Mouse (Mus musculus) liver, embryonic 14.5 days (tissue): ENCODE measurements around the gene Scamp4. TPM values are rescaled to one million over a fixed set of nuclear protein-coding genes. Genes with fewer than 3 reads are reported as not detected.

Experiments
- ATAC-seq: fragments of 200-750 bp; cut with Nextera tagmentation; 2 replicates; pipeline ENCODE4 v1.8.0; 2017; ENCODE audit warnings: moderate number of reproducible peaks, mild to moderate bottlenecking, moderate library complexity; ENCODE audit not compliant: insufficient read depth
- DNase-seq, 3 experiments: peaks; one replicate each; pipeline ENCODE4 v3.0.0-alpha.2; 2012 to 2013; ENCODE audit warnings: low read depth in 3 of 3, low spot score in 3 of 3
- H3K27ac ChIP-seq: fragments of 300-500 bp; sonication (generic); 2 replicates; pipeline ENCODE4 v1.5.1; 2014; ENCODE audit warnings: moderate library complexity, mild to moderate bottlenecking, control low read depth, inconsistent platforms
- H3K27me3 ChIP-seq: fragments of 300-500 bp; sonication (generic); 2 replicates; pipeline ENCODE4 v1.6.1; 2014; ENCODE audit warnings: mild to moderate bottlenecking, low read length, moderate library complexity; ENCODE audit not compliant: control insufficient read depth, insufficient read depth
- H3K36me3 ChIP-seq: fragments of 300-500 bp; sonication (generic); replicated peaks from 2 replicates; pipeline ENCODE4 v1.6.1; 2014; ENCODE audit warnings: low read depth; ENCODE audit not compliant: control insufficient read depth, insufficient read depth
- H3K4me1 ChIP-seq, 2 experiments: fragments of 200-500 bp in 1 of 2; fragments of 300-500 bp in 1 of 2; sonication (generic) in 1 of 2; replicated peaks; 2 replicates each; pipeline ENCODE4 v1.6.1; 2012 to 2014; ENCODE audit warnings: antibody characterized with exemption in 1 of 2, inconsistent platforms in 1 of 2, low read length in 1 of 2; ENCODE audit not compliant: control insufficient read depth in 2 of 2, insufficient read depth in 2 of 2
- H3K4me2 ChIP-seq: fragments of 300-500 bp; sonication (generic); 2 replicates; pipeline ENCODE4 v1.6.1; 2014; ENCODE audit warnings: low read depth, mild to moderate bottlenecking, control low read depth, moderate library complexity
- H3K4me3 ChIP-seq, 2 experiments: fragments of 200-500 bp in 1 of 2; fragments of 300-500 bp in 1 of 2; sonication (generic) in 1 of 2; 2 replicates each; pipeline ENCODE4 v1.5.1; 2012 to 2014; ENCODE audit warnings: low read depth in 2 of 2, low read length in 2 of 2, mild to moderate bottlenecking in 2 of 2, control low read depth in 1 of 2, inconsistent platforms in 1 of 2, moderate library complexity in 1 of 2; ENCODE audit not compliant: insufficient read depth in 1 of 2
- H3K9ac ChIP-seq: fragments of 300-500 bp; sonication (generic); replicated peaks from 2 replicates; pipeline ENCODE4 v1.6.1; 2014; ENCODE audit warnings: mild to moderate bottlenecking, control low read depth, moderate library complexity
- H3K9me3 ChIP-seq: fragments of 300-500 bp; sonication (generic); 2 replicates; pipeline ENCODE4 v1.6.1; 2016; ENCODE audit warnings: low read length, mixed read lengths; ENCODE audit not compliant: control insufficient read depth
- CTCF ChIP-seq: IDR thresholded peaks from 2 replicates; pipeline ENCODE4 v1.5.1; 2016; ENCODE audit warnings: antibody characterized with exemption, low read depth, control low read depth
- EP300 ChIP-seq: IDR thresholded peaks from 2 replicates; pipeline ENCODE4 v1.6.1; 2016; ENCODE audit warnings: antibody characterized with exemption, low read depth
- WGBS: fragments of 180-500 bp; shearing (Covaris S2); extraction: QIAGEN DNeasy Blood & Tissue Kit; methylation state at CpG from one replicate; pipeline ENCODE4 v1.1.7; 2014; ENCODE audit not compliant: insufficient replicate concordance; 5-methylcytosine and 5-hydroxymethylcytosine counted together
- polyA plus RNA-seq, 2 experiments: library from polyadenylated mRNA; depleted of rRNA in 1 of 2; stranded (reverse) in 1 of 2; unstranded in 1 of 2; fragments of >200 nt; fragmentation: Nextera tagmentation in 1 of 2; extraction: Ambion mirVana in 1 of 2; gene quantifications; 2 replicates each; pipeline versions ENCODE4 v1.2.1 to v1.2.3; 2012 to 2014

The Scamp4 gene
- polyA plus RNA-seq (2012; rRNA removed) (22.0 and 27.6 TPM in 2 replicates), polyA plus RNA-seq (2014; fragmentation: Nextera tagmentation; extraction: Ambion mirVana) (34.6 and 39.8 TPM in 2 replicates)

GRCm38 (mm10) chr10:80602698-80603325, at the start of gene Scamp4, which contains the start of gene Adat3:
Gene Scamp4, plus strand, starts transcription at chr10:80602872.
Gene Adat3, plus strand, starts transcription at chr10:80602880.
- Histone ChIP-seq H3K9ac (peak within 1 kb of the TSS; percentile 81), H3K27ac (peak within 1 kb of the TSS; percentile 97), H3K4me2 (peak within 1 kb of the TSS; percentile 100), H3K9me3 (no peaks in the 10 kb centered on the region), H3K27me3 (no peaks in the 10 kb centered on the region), H3K4me3 (peak within 1 kb of the TSS; percentile 63 to 75), H3K36me3 (peaks cover 19% of the 10 kb centered on the region), H3K4me1 (peaks cover 49 to 51% of the 10 kb centered on the region in 2 experiments)
- peak; percentile 87 to 91 (median 89) for DNase-seq
- TF ChIP-seq EP300 (no peak), CTCF (no peak)
- peak; percentile 87 for ATAC-seq
- under 1% methylated on average over 54 of the region's 54 CpGs for WGBS

- peak overlapping the region; percentile 64 for H3K9ac ChIP-seq
- DNase-seq = peak; percentile 78 to 81 (median 80)
- H3K27ac ChIP-seq = peak overlapping the region; percentile 97
These were observed 49.1 kb upstream of the Scamp4 start for GRCm38 (mm10) chr10:80553575-80553974.

GRCm38 (mm10) chr10:80553997-80554396, 48.7 kb upstream of the Scamp4 start:
- Histone ChIP-seq H3K36me3 (peaks cover 13% of the 10 kb centered on the region), H3K4me1 (peaks cover 25 to 43% of the 10 kb centered on the region in 2 experiments), H3K9ac (peak overlapping the region; percentile 64), H3K9me3 (no peaks in the 10 kb centered on the region), H3K27me3 (no peaks in the 10 kb centered on the region), H3K4me3 (peak overlapping the region; percentile 5 to 45), H3K4me2 (peak overlapping the region; percentile 88), H3K27ac (peak overlapping the region; percentile 97)
- ATAC-seq (peak; percentile 55), DNase-seq (no peak)
- TF ChIP-seq EP300 (no peak), CTCF (no peak)
- 43% methylated on average over 6 of the region's 6 CpGs for WGBS

More at GRCm38 (mm10) chr10:80553575-80553974, 49.1 kb upstream of the Scamp4 start:
- H3K36me3 ChIP-seq = peaks cover 13% of the 10 kb centered on the region
- TF ChIP-seq EP300 (peak; percentile 77), CTCF (peak; percentile 19; the same call in 1 of the 2 replicates)
- 7% methylated on average over 8 of the region's 8 CpGs for WGBS
- H3K4me2 ChIP-seq = peak overlapping the region; percentile 88
- H3K4me3 ChIP-seq = peak overlapping the region; percentile 8 to 45
- no peaks in the 10 kb centered on the region for H3K27me3 ChIP-seq
- H3K9me3 ChIP-seq = no peaks in the 10 kb centered on the region
- H3K4me1 ChIP-seq = peaks cover 28 to 41% of the 10 kb centered on the region in 2 experiments
- peak; percentile 93 for ATAC-seq

- peak; percentile 97 for TF ChIP-seq CTCF
- TF ChIP-seq EP300 = no peak
- Histone ChIP-seq H3K4me2 (no peak overlapping the region), H3K36me3 (no peaks in the 10 kb centered on the region; the same call in 1 of the 2 replicates), H3K9ac (no peak overlapping the region; the same call in 1 of the 2 replicates), H3K9me3 (no peaks in the 10 kb centered on the region), H3K4me1 (peaks cover 28 to 51% of the 10 kb centered on the region in 2 experiments), H3K27me3 (no peaks in the 10 kb centered on the region), H3K27ac (no peak overlapping the region), H3K4me3 (no peak overlapping the region)
- DNase-seq (no peak), ATAC-seq (no peak)
- 35% methylated on average over 5 of the region's 5 CpGs for WGBS
These were observed 45.2 kb upstream of the Scamp4 start for GRCm38 (mm10) chr10:80557346-80557965.

- Histone ChIP-seq H3K27me3 (no peaks in the 10 kb centered on the region), H3K9me3 (no peaks in the 10 kb centered on the region), H3K4me3 (peak overlapping the region; percentile 2 to 24; a peak in 2 of 4 replicates), H3K4me2 (peak overlapping the region; percentile 85), H3K36me3 (no peaks in the 10 kb centered on the region), H3K27ac (no peak overlapping the region), H3K9ac (peak overlapping the region; percentile 14; the same call in 1 of the 2 replicates), H3K4me1 (peaks cover 9 to 33% of the 10 kb centered on the region in 2 experiments)
- DNase-seq (no peak), ATAC-seq (no peak)
- 82% methylated on average over 7 of the region's 7 CpGs for WGBS
- no peak for TF ChIP-seq EP300
- no peak for TF ChIP-seq CTCF
These were observed 43.2 kb upstream of the Scamp4 start for GRCm38 (mm10) chr10:80559431-80559830.
